Mouse (Mus musculus): ENCODE results near the gene Sf3a3. TPM values are rescaled to one million over a fixed set of nuclear protein-coding genes. Genes with fewer than 3 reads are reported as not detected.

Gene Sf3a3
- total RNA-seq, 2 experiments from 2014 or later: 101 to 222 TPM

DNA sequence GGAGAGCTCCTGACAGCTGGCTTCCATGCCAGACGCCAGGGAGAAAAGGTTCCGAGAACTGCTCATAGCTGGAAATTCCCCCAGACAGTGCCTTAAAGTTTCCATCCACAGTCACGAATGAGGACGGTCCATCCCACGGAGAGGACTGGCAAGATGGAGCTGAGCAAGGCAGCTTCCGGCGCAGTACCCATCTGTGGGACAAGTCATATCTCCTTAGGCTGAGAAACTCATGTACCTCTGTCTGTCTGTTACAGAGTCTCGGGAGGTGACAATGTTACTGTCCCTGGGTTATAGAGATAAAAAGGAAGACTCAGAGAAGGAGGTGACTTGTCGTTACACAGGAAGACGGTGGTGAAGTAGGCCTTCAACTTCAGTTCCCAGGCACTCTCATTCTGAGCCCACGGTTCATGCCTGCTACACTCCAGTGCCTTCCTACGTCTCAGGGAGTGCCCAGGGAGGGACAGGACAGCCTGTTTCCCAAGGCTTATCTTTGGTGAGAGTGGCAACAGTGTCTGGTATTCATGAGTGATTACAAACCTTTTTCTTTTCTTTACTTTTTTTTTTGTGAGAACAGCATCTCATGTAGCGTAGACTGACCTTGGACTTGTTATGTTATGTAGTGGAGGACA is 54.5 kb downstream of the Sf3a3 start:
- ATAC-seq (replicated peaks; ENCODE audit: low FRiP score, low TSS enrichment, poor library complexity, severe bottlenecking): peak; percentile 74

DNA sequence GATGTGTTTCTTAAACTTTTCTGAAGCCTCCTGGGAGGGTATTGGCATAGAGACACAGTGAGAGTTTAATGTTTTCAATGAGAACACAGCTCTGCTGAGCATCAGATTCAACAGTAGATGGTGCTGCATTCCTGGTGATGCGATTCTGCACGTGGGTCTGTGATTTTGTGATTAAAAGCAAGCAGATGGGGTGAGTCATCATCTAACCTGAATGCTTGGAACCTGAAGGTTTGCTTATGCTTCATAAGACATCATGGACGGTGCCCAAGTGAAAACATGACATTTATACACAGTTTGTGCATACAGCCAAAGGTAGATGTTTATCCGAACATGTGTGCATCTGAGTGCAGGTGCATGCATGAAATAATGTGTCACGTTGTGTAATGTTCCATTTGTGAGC is 56.0 kb downstream of the Sf3a3 start:
- no peak for ATAC-seq (replicated peaks; ENCODE audit: low FRiP score, low TSS enrichment, poor library complexity, severe bottlenecking)

DNA sequence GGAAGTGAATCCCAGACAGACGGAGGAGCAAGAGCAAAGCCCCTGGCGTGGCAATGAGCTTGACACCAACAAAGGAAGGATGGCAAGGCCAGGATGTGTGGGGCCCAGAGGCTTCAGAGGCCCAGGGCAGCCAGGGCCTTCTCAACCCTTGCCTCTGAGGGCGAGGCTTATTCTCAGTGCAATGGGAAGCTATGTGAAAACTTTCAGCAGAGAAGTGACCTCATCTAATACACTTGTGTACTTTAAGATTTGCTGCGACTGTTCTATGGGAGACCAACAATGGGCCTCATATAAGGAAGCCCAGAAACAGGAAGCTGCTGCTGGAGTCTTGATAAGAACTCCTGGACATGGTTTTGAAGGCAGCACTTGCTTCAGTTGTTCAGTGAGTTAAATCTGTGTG is 57.5 kb downstream of the Sf3a3 start:
- ATAC-seq (replicated peaks; ENCODE audit: low FRiP score, low TSS enrichment, poor library complexity, severe bottlenecking): peak; percentile 20

DNA sequence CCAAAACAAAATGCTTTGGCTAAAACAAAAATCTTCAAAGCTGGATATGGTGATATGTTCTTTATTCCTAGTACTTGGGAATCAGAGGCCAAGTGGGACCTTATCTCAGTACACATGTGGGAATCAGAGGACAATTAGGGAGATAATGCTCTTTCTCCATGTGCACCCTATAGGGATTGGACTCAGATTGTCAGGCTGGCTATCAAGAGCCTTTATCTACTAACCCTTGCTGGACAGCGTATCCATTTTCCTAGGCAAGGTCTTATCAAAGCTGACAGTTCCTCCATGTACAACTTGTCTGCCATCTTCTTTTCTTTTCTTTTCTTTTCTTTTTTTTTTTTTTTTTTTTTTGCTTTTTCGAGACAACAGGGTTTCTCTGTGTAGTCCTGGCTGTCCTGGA is 58.9 kb downstream of the Sf3a3 start:
- peak; percentile 13; the same call in 1 of the 2 replicates for ATAC-seq (replicated peaks; ENCODE audit: low FRiP score, low TSS enrichment, poor library complexity, severe bottlenecking)

DNA sequence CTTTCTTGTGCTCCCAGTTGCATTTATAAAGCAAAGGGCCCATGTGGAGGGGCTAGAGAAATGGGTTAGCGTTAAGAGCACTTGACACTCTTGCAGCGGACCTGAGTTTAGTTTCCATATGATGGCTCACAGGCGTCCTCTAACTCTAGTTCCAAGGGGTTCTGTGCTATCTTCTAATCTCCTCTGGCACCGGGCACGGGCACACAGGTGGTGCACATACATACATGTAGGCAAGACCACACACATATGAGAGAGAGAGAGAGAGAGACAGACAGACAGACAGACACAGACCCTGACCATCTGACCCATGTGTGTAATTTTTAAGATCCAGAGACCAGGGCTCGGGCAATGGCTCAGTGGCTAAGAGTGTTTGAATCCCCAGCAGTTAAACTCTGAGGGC is 59.4 kb downstream of the Sf3a3 start:
- ATAC-seq (replicated peaks; ENCODE audit: low FRiP score, low TSS enrichment, poor library complexity, severe bottlenecking): peak; percentile 14

DNA sequence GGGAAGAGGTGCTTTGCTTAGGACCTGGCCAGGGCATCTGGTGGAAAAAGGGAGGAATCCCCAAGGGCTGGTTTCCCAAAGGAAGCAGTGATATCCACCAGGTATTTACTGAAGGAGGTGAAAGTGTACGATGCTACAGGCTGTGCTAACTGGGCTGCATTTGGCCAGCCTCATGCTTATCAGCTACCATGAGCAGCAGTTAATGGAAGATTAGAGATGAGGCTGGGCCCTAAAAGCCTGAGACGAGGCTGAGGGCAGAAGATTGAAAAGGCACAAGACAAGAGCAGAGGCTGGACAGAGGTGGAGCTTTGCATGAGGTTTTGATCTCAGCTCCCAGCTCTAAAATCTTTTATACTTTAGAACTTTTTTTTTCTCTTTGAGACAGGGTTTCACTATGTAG is 59.9 kb downstream of the Sf3a3 start:
- ATAC-seq (replicated peaks; ENCODE audit: low FRiP score, low TSS enrichment, poor library complexity, severe bottlenecking): peak; percentile 95

DNA sequence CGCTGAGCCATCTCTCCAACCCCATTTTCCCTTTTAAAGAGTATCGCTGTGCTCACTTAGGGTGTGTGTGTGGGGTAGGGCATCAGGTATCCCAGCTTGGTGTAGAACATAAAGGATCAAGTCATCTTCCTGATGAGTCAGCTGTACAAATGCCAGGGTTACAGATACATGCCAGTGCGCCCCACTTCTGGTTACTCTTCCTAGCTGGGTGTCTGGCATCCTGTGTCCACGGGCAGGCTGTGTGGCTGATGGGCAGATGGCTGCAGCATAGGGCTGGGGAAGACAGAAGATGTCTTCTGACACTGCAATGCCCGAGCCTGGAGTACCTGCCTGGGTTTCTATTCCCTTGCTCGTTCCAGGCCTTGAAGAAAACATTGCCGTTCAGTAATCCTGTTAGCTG is 66.8 kb downstream of the Sf3a3 start:
- ATAC-seq (replicated peaks; ENCODE audit: low FRiP score, low TSS enrichment, poor library complexity, severe bottlenecking): no peak

Other genes starting within 250 kb of the Sf3a3 start
- gene 3100002H09Rik, start 104.0 kb upstream of the Sf3a3 start, total RNA-seq (2014; fragmentation: Nextera tagmentation): not detected in 2 replicates
- gene 3100002H09Rik, start 104.0 kb upstream of the Sf3a3 start, total RNA-seq (2017): not detected in 2 replicates
- not detected in 2 replicates for gene Pou3f1, start 58.0 kb upstream of the Sf3a3 start, total RNA-seq (2014; fragmentation: Nextera tagmentation)
- 0.23 TPM in 1 of 2 replicates, not detected in the other for gene Pou3f1, start 58.0 kb upstream of the Sf3a3 start, total RNA-seq (2017)
- gene Utp11, start 21.2 kb upstream of the Sf3a3 start, total RNA-seq (2014; fragmentation: Nextera tagmentation): 54.9 and 55.0 TPM in 2 replicates
- 101 and 103 TPM in 2 replicates for gene Utp11, start 21.2 kb upstream of the Sf3a3 start, total RNA-seq (2017)
- 3.3 and 5.3 TPM in 2 replicates for gene Fhl3, start 14.1 kb upstream of the Sf3a3 start, total RNA-seq (2014; fragmentation: Nextera tagmentation)
- 0.42 and 4.1 TPM in 2 replicates for gene Fhl3, start 14.1 kb upstream of the Sf3a3 start, total RNA-seq (2017)
- 77.5 and 89.7 TPM in 2 replicates for gene Inpp5b, start 27.1 kb downstream of the Sf3a3 start, total RNA-seq (2014; fragmentation: Nextera tagmentation)
- 43.6 and 56.5 TPM in 2 replicates for gene Inpp5b, start 27.1 kb downstream of the Sf3a3 start, total RNA-seq (2017)
- 38.3 and 50.7 TPM in 2 replicates for gene Mtf1, start 87.3 kb downstream of the Sf3a3 start, total RNA-seq (2014; fragmentation: Nextera tagmentation)
- gene Mtf1, start 87.3 kb downstream of the Sf3a3 start, total RNA-seq (2017): 35.2 and 44.4 TPM in 2 replicates
- 32.1 and 62.2 TPM in 2 replicates for gene Yrdc, start 135.9 kb downstream of the Sf3a3 start, total RNA-seq (2014; fragmentation: Nextera tagmentation)
- gene Yrdc, start 135.9 kb downstream of the Sf3a3 start, total RNA-seq (2017): 15.5 and 30.5 TPM in 2 replicates
- gene 1110065P20Rik, start 136.4 kb downstream of the Sf3a3 start, total RNA-seq (2014; fragmentation: Nextera tagmentation): 11.8 and 14.4 TPM in 2 replicates
- gene 1110065P20Rik, start 136.4 kb downstream of the Sf3a3 start, total RNA-seq (2017): 1.5 and 4.2 TPM in 2 replicates
- not detected in 2 replicates for gene Maneal, start 147.4 kb downstream of the Sf3a3 start, total RNA-seq (2014; fragmentation: Nextera tagmentation)
- 0.19 TPM in 1 of 2 replicates, not detected in the other for gene Maneal, start 147.4 kb downstream of the Sf3a3 start, total RNA-seq (2017)
- not detected in 2 replicates for gene Epha10, start 166.1 kb downstream of the Sf3a3 start, total RNA-seq (2014; fragmentation: Nextera tagmentation)
- not detected in 2 replicates for gene Epha10, start 166.1 kb downstream of the Sf3a3 start, total RNA-seq (2017)
- 15.7 and 24.8 TPM in 2 replicates for gene 9930104L06Rik, start 222.3 kb downstream of the Sf3a3 start, total RNA-seq (2014; fragmentation: Nextera tagmentation)
- 10.1 and 19.5 TPM in 2 replicates for gene 9930104L06Rik, start 222.3 kb downstream of the Sf3a3 start, total RNA-seq (2017)
- gene Cdca8, start 224.5 kb downstream of the Sf3a3 start, total RNA-seq (2014; fragmentation: Nextera tagmentation): 84.8 and 93.5 TPM in 2 replicates
- 121 and 127 TPM in 2 replicates for gene Cdca8, start 224.5 kb downstream of the Sf3a3 start, total RNA-seq (2017)

Measured in megakaryocyte-erythroid progenitor cell, adult 5-6 weeks (primary cell).